Mouse (Mus musculus): ENCODE measurements around the gene Bhlha15. TPM values are rescaled to one million over a fixed set of nuclear protein-coding genes. Genes with fewer than 3 reads are reported as not detected.
A peak's percentile ranks its signal among the peaks of the same experiment; 100 is the strongest.

The Bhlha15 gene
- polyA plus RNA-seq, 1 experiment, result not detected

DNA sequence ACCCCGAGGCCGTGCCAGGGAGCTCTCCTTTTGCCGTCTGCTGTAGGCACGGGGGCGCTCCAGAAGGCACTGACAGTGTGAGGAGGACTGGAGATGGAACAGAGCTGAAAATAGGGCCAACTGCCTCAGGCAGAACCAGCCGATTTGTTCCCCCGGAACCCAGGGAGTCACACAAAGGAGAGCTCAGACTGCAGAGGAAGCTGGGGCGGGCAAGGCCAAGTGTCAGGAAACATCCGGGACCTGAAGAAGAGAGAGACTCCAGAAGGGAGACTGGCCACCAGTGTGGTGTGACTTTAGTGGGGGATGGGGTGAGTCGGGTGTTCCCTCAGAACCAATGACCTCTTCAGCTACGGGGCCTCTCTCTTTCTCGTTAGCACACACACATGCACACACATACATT lies 29.2 kb downstream of the Bhlha15 start:
- Histone ChIP-seq H3K4me3 (replicated peaks) (no peak overlapping the region), H3K9me3 (ENCODE audit: control insufficient read depth, low read length) (no peaks in the 10 kb centered on the region), H3K36me3 (ENCODE audit: control insufficient read depth) (peaks cover 5% of the 10 kb centered on the region; the same call in 1 of the 2 replicates), H3K27me3 (ENCODE audit: control insufficient read depth) (no peaks in the 10 kb centered on the region), H3K4me1 (ENCODE audit: control insufficient read depth) (peaks cover 18% of the 10 kb centered on the region)
- TF ChIP-seq GATA1 (IDR thresholded peaks at IDR 0.05; ENCODE audit: low read length) (no peak), TAL1 (IDR thresholded peaks at IDR 0.05; ENCODE audit: low read length) (no peak)

DNA sequence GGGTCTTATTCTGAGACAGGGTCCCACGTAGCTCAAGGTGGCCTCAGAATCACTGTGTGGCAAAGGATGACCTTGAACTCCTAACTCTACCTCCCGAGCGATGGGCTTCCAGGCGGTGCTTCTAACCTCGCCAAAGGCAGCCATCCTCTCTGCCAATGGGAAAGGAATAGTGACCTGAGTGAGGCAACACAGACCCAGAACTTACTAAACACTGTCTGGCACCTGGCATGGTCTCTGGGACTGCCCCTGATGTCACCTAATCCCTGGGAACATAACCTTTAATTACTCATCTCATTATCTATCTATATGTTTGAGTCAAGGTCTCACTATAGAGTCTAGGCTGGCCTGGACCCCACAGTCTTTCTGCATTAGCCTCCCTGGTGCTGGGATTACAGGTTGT lies 29.9 kb downstream of the Bhlha15 start:
- Histone ChIP-seq H3K36me3 (ENCODE audit: control insufficient read depth) (peaks cover 5% of the 10 kb centered on the region; the same call in 1 of the 2 replicates), H3K4me1 (ENCODE audit: control insufficient read depth) (peaks cover 23% of the 10 kb centered on the region), H3K9me3 (ENCODE audit: control insufficient read depth, low read length) (no peaks in the 10 kb centered on the region), H3K27me3 (ENCODE audit: control insufficient read depth) (no peaks in the 10 kb centered on the region), H3K4me3 (replicated peaks) (no peak overlapping the region)
- TF ChIP-seq GATA1 (IDR thresholded peaks at IDR 0.05; ENCODE audit: low read length) (no peak), TAL1 (IDR thresholded peaks at IDR 0.05; ENCODE audit: low read length) (no peak)

DNA sequence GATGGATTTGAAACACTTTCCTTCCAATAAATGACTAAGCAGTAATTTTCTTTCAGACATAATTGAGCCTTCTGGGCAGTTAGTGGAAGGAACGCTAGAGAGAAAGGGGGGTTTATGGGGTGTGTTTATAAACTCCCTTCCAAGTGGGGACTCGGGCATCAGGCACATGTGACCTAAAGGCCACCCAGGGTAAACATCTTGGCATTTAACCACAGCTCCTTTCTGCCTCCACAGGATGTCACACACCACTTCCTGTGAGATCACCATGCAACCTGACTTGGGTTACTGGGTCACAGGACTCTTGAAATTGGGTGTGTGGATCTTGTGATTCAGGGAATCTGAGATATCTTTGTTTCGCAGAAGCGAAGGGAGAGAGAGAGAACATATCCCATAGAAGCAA lies 31.2 kb downstream of the Bhlha15 start:
- no peaks in the 10 kb centered on the region for H3K9me3 ChIP-seq (ENCODE audit: control insufficient read depth, low read length)
- H3K36me3 ChIP-seq (ENCODE audit: control insufficient read depth), result peaks cover under 1% of the 10 kb centered on the region; the same call in 1 of the 2 replicates
- no peak overlapping the region for H3K4me3 ChIP-seq (replicated peaks)
- H3K27me3 ChIP-seq (ENCODE audit: control insufficient read depth), result no peaks in the 10 kb centered on the region
- no peak for TF ChIP-seq GATA1 (IDR thresholded peaks at IDR 0.05; ENCODE audit: low read length)
- no peak for TF ChIP-seq TAL1 (IDR thresholded peaks at IDR 0.05; ENCODE audit: low read length)
- peaks cover 28% of the 10 kb centered on the region for H3K4me1 ChIP-seq (ENCODE audit: control insufficient read depth)

DNA sequence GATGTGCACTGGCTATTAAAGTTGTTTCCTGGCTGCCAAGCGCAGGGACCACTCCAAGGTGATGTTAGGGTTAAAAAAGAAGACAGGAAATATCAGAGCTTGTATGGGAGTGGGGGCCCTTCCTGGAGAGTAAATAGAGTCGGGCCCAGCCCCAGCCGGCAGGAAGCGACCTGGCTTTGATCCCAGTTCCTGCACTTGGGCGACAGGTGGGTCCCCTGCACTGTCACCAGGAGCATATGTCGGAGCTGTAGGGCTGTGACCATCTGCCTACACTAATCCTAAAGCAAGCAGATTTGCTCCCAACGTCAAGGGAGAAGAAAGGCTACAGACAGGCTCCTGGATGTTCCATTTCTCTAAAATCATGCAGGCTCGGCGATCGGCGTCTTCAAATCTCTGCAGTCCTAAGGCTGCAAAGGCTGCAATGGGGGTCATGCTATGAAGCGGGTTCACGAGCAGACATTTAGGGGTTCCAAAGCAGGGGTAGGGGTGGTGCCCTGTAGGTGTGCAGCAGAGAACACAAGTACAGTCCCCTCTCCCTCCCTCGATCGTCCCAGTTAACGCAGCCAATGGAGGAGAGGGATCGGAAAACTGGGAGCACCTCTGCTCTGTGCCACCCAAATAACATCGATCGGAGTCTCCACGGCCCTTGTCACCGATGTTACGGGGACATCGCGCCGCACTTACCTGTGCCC lies 32.9 kb downstream of the Bhlha15 start:
- Histone ChIP-seq H3K27me3 (ENCODE audit: control insufficient read depth) (no peaks in the 10 kb centered on the region), H3K4me3 (replicated peaks) (peak overlapping the region; percentile 68), H3K4me1 (ENCODE audit: control insufficient read depth) (peaks cover 32% of the 10 kb centered on the region), H3K9me3 (ENCODE audit: control insufficient read depth, low read length) (no peaks in the 10 kb centered on the region), H3K36me3 (ENCODE audit: control insufficient read depth) (no peaks in the 10 kb centered on the region)
- TF ChIP-seq TAL1 (IDR thresholded peaks at IDR 0.05; ENCODE audit: low read length) (no peak), GATA1 (IDR thresholded peaks at IDR 0.05; ENCODE audit: low read length) (no peak)

DNA sequence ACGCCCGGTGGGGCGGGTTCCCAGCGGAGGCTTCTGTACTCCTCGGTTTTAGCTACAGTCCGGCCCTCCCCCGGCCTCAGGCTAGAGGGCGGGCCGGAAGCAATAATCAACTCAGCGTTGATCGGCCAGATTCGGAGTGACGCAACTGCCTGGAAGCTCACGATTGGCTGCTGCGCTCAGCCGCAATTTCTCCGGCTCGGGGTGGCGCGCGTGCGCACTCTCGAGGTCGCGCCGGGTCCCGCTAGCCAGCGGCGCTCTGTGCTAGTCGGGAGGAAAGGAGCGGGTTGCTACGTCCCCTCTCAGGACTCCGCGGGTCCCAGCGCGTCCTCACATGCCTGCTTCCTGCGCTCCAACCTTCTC lies 33.4 kb downstream of the Bhlha15 start, which contains the start of gene Tecpr1:
TSS of gene Tecpr1 (minus strand) at position 113 of the 360 bp plus-strand sequence.
- no peaks in the 10 kb centered on the region for H3K27me3 ChIP-seq (ENCODE audit: control insufficient read depth)
- no peaks in the 10 kb centered on the region for H3K36me3 ChIP-seq (ENCODE audit: control insufficient read depth)
- TF ChIP-seq GATA1 (IDR thresholded peaks at IDR 0.05; ENCODE audit: low read length), result peak; percentile 10; the same call in 1 of the 2 replicates
- no peak for TF ChIP-seq TAL1 (IDR thresholded peaks at IDR 0.05; ENCODE audit: low read length)
- H3K4me3 ChIP-seq (replicated peaks), result peak within 1 kb of the TSS; percentile 68
- H3K9me3 ChIP-seq (ENCODE audit: control insufficient read depth, low read length), result no peaks in the 10 kb centered on the region
- peaks cover 32% of the 10 kb centered on the region for H3K4me1 ChIP-seq (ENCODE audit: control insufficient read depth)

DNA sequence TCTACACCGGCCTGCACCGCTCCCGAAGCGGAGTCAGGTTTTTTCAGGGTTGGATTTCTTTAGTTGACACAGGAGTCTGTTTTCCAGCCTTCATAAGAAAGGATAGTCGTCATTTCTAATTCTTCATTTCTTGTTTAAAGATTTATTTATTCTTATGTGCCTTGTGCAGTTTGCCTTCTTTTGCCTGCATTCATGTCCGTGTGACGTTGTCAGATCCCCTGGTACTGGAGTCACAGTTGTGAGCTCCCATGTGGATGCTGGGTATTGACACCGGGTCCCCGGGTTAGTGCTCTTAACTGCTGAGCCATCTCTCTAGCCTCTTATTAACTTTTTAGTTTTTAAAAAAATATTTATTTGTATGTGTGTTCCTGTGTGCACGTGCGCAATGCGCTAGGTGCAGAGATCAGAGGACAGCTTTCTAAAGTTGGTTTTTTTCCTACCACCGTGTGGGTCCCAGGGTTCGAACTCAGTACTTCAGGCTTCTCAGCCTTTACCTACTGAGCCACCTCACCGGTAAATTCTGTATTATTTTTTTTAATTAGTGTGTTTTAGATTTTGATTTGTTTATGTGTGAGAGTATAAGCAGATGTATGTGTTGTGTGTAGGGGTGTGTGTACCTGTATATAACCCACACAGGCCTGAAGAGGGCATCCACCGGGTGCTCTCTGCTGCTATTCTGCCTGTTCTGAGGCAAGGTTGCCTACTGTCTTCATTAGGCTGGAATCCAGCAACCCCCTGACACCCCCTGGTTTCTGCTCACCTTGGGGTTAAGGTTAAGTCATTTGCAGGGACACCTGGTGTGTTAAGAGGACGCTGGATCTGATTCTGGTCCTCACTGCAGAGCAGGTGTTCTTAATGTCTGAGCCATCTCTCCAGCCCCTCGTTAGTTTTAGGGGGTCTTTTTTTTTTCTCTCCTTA lies 34.1 kb downstream of the Bhlha15 start:
- Histone ChIP-seq H3K4me3 (replicated peaks) (peak overlapping the region; percentile 68), H3K27me3 (ENCODE audit: control insufficient read depth) (no peaks in the 10 kb centered on the region), H3K9me3 (ENCODE audit: control insufficient read depth, low read length) (no peaks in the 10 kb centered on the region), H3K4me1 (ENCODE audit: control insufficient read depth) (peaks cover 32% of the 10 kb centered on the region), H3K36me3 (ENCODE audit: control insufficient read depth) (no peaks in the 10 kb centered on the region)
- TF ChIP-seq GATA1 (IDR thresholded peaks at IDR 0.05; ENCODE audit: low read length) (no peak), TAL1 (IDR thresholded peaks at IDR 0.05; ENCODE audit: low read length) (no peak)

DNA sequence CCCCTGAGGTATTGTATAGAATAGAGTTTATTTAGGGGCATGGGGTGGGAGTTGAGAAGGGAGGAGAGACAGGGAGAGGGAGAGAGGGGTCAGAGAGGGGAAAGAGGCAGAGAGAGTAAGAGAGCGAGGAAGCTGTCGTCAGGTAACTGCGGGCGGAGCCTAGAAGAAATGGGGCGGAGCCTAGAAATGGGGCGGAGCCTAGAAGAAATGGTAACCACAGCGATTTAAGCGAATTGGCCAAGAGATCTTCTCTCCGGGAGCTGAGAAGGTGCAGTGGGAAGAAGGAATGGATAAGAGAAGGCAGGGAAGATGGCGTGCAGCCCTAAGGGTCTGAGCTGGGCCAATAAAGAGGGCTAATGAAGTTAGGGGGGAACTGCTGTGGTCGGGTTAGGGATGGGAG lies 36.1 kb downstream of the Bhlha15 start:
- no peak overlapping the region for H3K4me3 ChIP-seq (replicated peaks)
- peaks cover 2% of the 10 kb centered on the region; the same call in 1 of the 2 replicates for H3K9me3 ChIP-seq (ENCODE audit: control insufficient read depth, low read length)
- no peak for TF ChIP-seq TAL1 (IDR thresholded peaks at IDR 0.05; ENCODE audit: low read length)
- TF ChIP-seq GATA1 (IDR thresholded peaks at IDR 0.05; ENCODE audit: low read length), result no peak
- peaks cover 32% of the 10 kb centered on the region for H3K4me1 ChIP-seq (ENCODE audit: control insufficient read depth)
- H3K27me3 ChIP-seq (ENCODE audit: control insufficient read depth), result no peaks in the 10 kb centered on the region
- H3K36me3 ChIP-seq (ENCODE audit: control insufficient read depth), result no peaks in the 10 kb centered on the region

DNA sequence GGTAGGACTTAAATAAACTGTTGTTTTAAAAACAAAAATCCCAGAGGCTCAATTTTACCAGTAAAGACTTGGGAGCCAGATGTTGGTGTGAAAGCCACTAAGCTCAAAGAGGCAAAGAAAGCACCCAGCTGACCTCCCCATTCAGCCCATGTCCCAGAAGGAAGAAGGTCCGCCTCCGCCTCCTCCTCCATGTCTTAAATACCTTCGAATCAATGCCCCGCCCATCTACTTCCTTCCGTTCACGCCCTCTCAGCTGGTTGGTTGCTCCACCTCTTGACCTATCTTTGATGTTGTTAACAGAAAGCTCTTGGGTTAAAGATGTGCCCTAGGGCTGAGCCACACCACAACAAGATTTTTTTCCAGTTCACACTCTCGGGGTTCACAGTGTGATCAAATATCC lies 40.1 kb downstream of the Bhlha15 start:
- TF ChIP-seq TAL1 (IDR thresholded peaks at IDR 0.05; ENCODE audit: low read length) (no peak), GATA1 (IDR thresholded peaks at IDR 0.05; ENCODE audit: low read length) (no peak)
- Histone ChIP-seq H3K9me3 (ENCODE audit: control insufficient read depth, low read length) (peaks cover 2% of the 10 kb centered on the region; the same call in 1 of the 2 replicates), H3K4me1 (ENCODE audit: control insufficient read depth) (peaks cover 7% of the 10 kb centered on the region), H3K4me3 (replicated peaks) (no peak overlapping the region), H3K36me3 (ENCODE audit: control insufficient read depth) (no peaks in the 10 kb centered on the region), H3K27me3 (ENCODE audit: control insufficient read depth) (no peaks in the 10 kb centered on the region)

DNA sequence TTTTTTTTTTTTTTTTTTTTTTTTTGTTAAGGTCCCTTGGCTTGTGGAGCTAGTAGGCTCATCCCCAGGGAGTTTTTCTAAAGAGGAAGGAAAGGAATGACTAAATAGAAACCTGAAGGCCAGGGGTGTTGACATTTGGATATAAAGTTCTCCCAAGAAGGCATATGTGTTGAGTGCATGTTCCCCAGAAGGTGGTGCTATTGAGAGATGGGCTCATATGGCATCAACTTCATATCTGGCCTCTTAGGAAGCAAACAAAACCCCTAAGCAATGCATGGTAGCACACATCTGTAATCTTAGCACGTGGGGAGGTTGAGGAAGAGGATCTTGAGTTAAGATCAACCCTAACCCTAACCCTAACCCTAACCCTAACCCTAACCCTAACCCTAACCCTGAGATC lies 41.3 kb downstream of the Bhlha15 start:
- H3K9me3 ChIP-seq (ENCODE audit: control insufficient read depth, low read length), result peaks cover 2% of the 10 kb centered on the region; the same call in 1 of the 2 replicates
- no peaks in the 10 kb centered on the region for H3K27me3 ChIP-seq (ENCODE audit: control insufficient read depth)
- H3K36me3 ChIP-seq (ENCODE audit: control insufficient read depth), result no peaks in the 10 kb centered on the region
- H3K4me1 ChIP-seq (ENCODE audit: control insufficient read depth), result peaks cover 3% of the 10 kb centered on the region
- H3K4me3 ChIP-seq (replicated peaks), result no peak overlapping the region
- no peak for TF ChIP-seq GATA1 (IDR thresholded peaks at IDR 0.05; ENCODE audit: low read length)
- TF ChIP-seq TAL1 (IDR thresholded peaks at IDR 0.05; ENCODE audit: low read length), result no peak
